Mouse (Mus musculus): ENCODE data around the gene Mterf1a. TPM values are rescaled to one million over a fixed set of nuclear protein-coding genes. Genes with fewer than 3 reads are reported as not detected.
"Not testable (repeated sequence)": the region's sequence is repeated elsewhere in the genome, so short reads cannot be mapped to it uniquely, and the experiment has no call there.

The Mterf1a gene
- polyA plus RNA-seq, 1 experiment from 2014 or later = 11.7 TPM

DNA sequence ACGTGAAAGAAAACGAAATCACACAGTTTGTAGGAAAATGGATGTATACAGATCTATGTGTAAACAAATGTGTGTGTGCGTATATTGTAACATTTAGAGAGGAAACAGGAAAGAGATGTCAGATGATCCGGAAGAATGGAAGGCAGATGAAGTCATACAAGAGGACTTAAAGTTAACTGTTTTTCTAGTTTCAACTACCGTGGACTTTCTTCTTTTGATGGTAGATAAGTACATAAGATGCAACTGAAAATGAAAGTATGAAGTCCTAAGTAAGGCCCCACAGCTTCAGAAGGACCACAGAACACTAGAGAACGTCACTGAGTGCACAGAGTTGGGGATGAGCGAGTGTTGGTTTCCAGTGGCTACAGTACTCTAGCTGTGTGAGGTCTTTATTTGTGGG lies 6.9 kb downstream of the Mterf1a start:
- WGBS = 78% methylated on average over 6 of the region's 7 CpGs
- not testable (repeated sequence) for H3K9me3 ChIP-seq (ENCODE audit: control insufficient read depth, low read length); H3K36me3 ChIP-seq (ENCODE audit: control insufficient read depth, insufficient read depth, low read length); H3K4me3 ChIP-seq (ENCODE audit: low read depth, low read length); ATAC-seq (replicated peaks; ENCODE audit: low FRiP score); H3K9ac ChIP-seq (ENCODE audit: low read depth, low read length); H3K27me3 ChIP-seq (replicated peaks; ENCODE audit: control insufficient read depth, insufficient read depth, low read length); H3K4me1 ChIP-seq (replicated peaks; ENCODE audit: control insufficient read depth, insufficient read depth, low read length); H3K4me2 ChIP-seq; H3K27ac ChIP-seq (ENCODE audit: low read depth, low read length); DNase-seq (ENCODE audit: low spot score)

DNA sequence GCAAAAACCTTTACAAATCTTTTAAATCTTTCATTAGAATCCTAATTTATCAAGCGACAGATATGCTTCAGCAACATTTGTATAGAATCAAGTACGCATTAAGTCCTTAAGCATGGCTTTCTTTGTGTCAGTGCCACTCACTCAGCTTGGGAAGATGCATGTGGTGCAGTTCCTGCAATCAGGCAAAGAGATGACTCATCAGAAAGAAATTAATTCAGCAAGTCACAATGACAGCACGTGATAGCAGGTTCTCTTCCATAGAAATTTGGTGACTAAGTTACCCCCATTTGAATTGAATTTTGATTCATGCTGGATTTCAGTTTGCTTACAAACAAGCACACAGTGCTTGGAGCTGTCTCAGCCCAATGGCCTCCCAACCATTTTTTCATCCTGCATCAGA lies 20.2 kb downstream of the Mterf1a start:
- WGBS = 79% methylated on average over 3 of the region's 3 CpGs
- H3K27ac ChIP-seq (ENCODE audit: low read depth, low read length) = no peak overlapping the region
- no peak for DNase-seq (ENCODE audit: low spot score)
- H3K4me1 ChIP-seq (replicated peaks; ENCODE audit: control insufficient read depth, insufficient read depth, low read length) = no peaks in the 10 kb centered on the region
- no peak overlapping the region for H3K4me3 ChIP-seq (ENCODE audit: low read depth, low read length)
- ATAC-seq (replicated peaks; ENCODE audit: low FRiP score) = no peak
- H3K4me2 ChIP-seq = no peak overlapping the region
- no peaks in the 10 kb centered on the region for H3K27me3 ChIP-seq (replicated peaks; ENCODE audit: control insufficient read depth, insufficient read depth, low read length)
- no peaks in the 10 kb centered on the region for H3K36me3 ChIP-seq (ENCODE audit: control insufficient read depth, insufficient read depth, low read length)
- no peaks in the 10 kb centered on the region for H3K9me3 ChIP-seq (ENCODE audit: control insufficient read depth, low read length)
- no peak overlapping the region for H3K9ac ChIP-seq (ENCODE audit: low read depth, low read length)

DNA sequence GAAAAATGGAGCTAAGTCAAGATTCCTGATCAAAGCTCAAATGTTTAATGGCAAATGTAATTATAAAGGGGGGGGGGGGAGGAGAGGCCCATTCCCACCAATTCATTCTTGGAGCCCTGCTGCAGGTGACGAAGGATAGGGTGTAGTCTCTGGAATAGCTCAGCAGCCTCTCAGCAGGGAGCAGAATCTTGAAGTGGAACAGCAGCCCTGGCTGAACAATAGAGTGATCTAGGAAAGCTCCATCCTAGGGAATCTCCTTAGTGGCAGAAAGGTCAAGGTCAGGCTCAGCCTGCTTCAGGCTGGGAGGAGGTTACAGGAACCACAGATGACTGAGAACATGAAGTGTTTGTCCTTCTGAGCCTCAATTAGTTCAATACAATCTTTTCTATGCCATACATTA lies 21.4 kb downstream of the Mterf1a start:
- no peaks in the 10 kb centered on the region for H3K4me1 ChIP-seq (replicated peaks; ENCODE audit: control insufficient read depth, insufficient read depth, low read length)
- H3K9ac ChIP-seq (ENCODE audit: low read depth, low read length) = no peak overlapping the region
- H3K4me3 ChIP-seq (ENCODE audit: low read depth, low read length) = no peak overlapping the region
- no peaks in the 10 kb centered on the region for H3K9me3 ChIP-seq (ENCODE audit: control insufficient read depth, low read length)
- DNase-seq (ENCODE audit: low spot score) = no peak
- no peak for ATAC-seq (replicated peaks; ENCODE audit: low FRiP score)
- H3K36me3 ChIP-seq (ENCODE audit: control insufficient read depth, insufficient read depth, low read length) = no peaks in the 10 kb centered on the region
- H3K27me3 ChIP-seq (replicated peaks; ENCODE audit: control insufficient read depth, insufficient read depth, low read length) = no peaks in the 10 kb centered on the region
- H3K27ac ChIP-seq (ENCODE audit: low read depth, low read length) = no peak overlapping the region
- no peak overlapping the region for H3K4me2 ChIP-seq
- WGBS = 72% methylated on average over 1 of the region's 1 CpGs

GRCm38 (mm10) chr5:3870161-3870560 lies 23.6 kb downstream of the Mterf1a start:
- ATAC-seq (replicated peaks; ENCODE audit: low FRiP score) = no peak
- 67% methylated on average over 4 of the region's 4 CpGs for WGBS

GRCm38 (mm10) chr5:3845026-3845425 lies 48.7 kb downstream of the Mterf1a start, which contains the start of gene Lrrd1:
Gene Lrrd1, plus strand, starts transcription at chr5:3845173.
- peaks cover 3% of the 10 kb centered on the region; the same call in 1 of the 2 replicates for H3K27me3 ChIP-seq (replicated peaks; ENCODE audit: control insufficient read depth, insufficient read depth, low read length)
- H3K4me3 ChIP-seq (ENCODE audit: low read depth, low read length) = peak within 1 kb of the TSS; percentile 39
- H3K9ac ChIP-seq (ENCODE audit: low read depth, low read length) = no peak within 1 kb of the TSS
- no peaks in the 10 kb centered on the region for H3K9me3 ChIP-seq (ENCODE audit: control insufficient read depth, low read length)
- H3K4me2 ChIP-seq = peak within 1 kb of the TSS; percentile 60
- H3K36me3 ChIP-seq (ENCODE audit: control insufficient read depth, insufficient read depth, low read length) = no peaks in the 10 kb centered on the region
- H3K4me1 ChIP-seq (replicated peaks; ENCODE audit: control insufficient read depth, insufficient read depth, low read length) = no peaks in the 10 kb centered on the region
- ATAC-seq (replicated peaks; ENCODE audit: low FRiP score) (no peak; the same call in 1 of the 2 replicates), DNase-seq (ENCODE audit: low spot score) (no peak)
- H3K27ac ChIP-seq (ENCODE audit: low read depth, low read length) = no peak within 1 kb of the TSS
- 20% methylated on average over 24 of the region's 24 CpGs for WGBS

More at GRCm38 (mm10) chr5:3870161-3870560, 23.6 kb downstream of the Mterf1a start:
- Histone ChIP-seq H3K36me3 (ENCODE audit: control insufficient read depth, insufficient read depth, low read length) (no peaks in the 10 kb centered on the region), H3K27me3 (replicated peaks; ENCODE audit: control insufficient read depth, insufficient read depth, low read length) (no peaks in the 10 kb centered on the region), H3K4me3 (ENCODE audit: low read depth, low read length) (no peak overlapping the region), H3K4me1 (replicated peaks; ENCODE audit: control insufficient read depth, insufficient read depth, low read length) (no peaks in the 10 kb centered on the region), H3K27ac (ENCODE audit: low read depth, low read length) (no peak overlapping the region), H3K4me2 (no peak overlapping the region), H3K9ac (ENCODE audit: low read depth, low read length) (no peak overlapping the region), H3K9me3 (ENCODE audit: control insufficient read depth, low read length) (no peaks in the 10 kb centered on the region)
- DNase-seq (ENCODE audit: low spot score) = no peak

Other genes with a start within 250 kb of the Mterf1a start
- gene Tmbim7, start 242.8 kb downstream of the Mterf1a start, polyA plus RNA-seq (2014; fragmentation: Nextera tagmentation; extraction: Ambion mirVana) = not detected in 2 replicates
- 43.2 and 45.7 TPM in 2 replicates for gene Gatad1, start 236.7 kb downstream of the Mterf1a start, polyA plus RNA-seq (2014; fragmentation: Nextera tagmentation; extraction: Ambion mirVana)
- gene Ankib1, start 91.0 kb downstream of the Mterf1a start, polyA plus RNA-seq (2014; fragmentation: Nextera tagmentation; extraction: Ambion mirVana) = 10.4 and 11.3 TPM in 2 replicates
- 38.2 and 38.8 TPM in 2 replicates for gene Krit1, start 90.7 kb downstream of the Mterf1a start, polyA plus RNA-seq (2014; fragmentation: Nextera tagmentation; extraction: Ambion mirVana)
- not detected in 2 replicates for gene Lrrd1, start 48.8 kb downstream of the Mterf1a start, polyA plus RNA-seq (2014; fragmentation: Nextera tagmentation; extraction: Ambion mirVana)
- 54.4 and 69.8 TPM in 2 replicates for gene Akap9, start 34.1 kb upstream of the Mterf1a start, polyA plus RNA-seq (2014; fragmentation: Nextera tagmentation; extraction: Ambion mirVana)
- gene Cyp51, start 210.8 kb upstream of the Mterf1a start, polyA plus RNA-seq (2014; fragmentation: Nextera tagmentation; extraction: Ambion mirVana) = 70.9 and 75.4 TPM in 2 replicates